In genomic region chr3:29183615-29184198, GRCm38 (mm10) we compare ENCODE assay signal across 15 mouse cellular contexts.
DNase-seq lines count a peak whose midpoint lies in the region; ATAC-seq lines count a peak whose summit lies in the region.
"Had no signal": no experiment of that assay in that cellular context is flagged by ENCODE, and none has a peak within 500 bp of the region (broad histone marks: within the 10 kb centered on the region; RNA-seq: fewer than 3 reads in every experiment).

No protein-coding gene starts in this region.

- peak; percentile 52; the same call in 1 of the 2 replicates for ATAC-seq in hindbrain, embryonic 15.5 days (ENCODE audit: low FRiP score, low read depth)
- ATAC-seq in midbrain, embryonic 16.5 days, result peak; percentile 61
- ATAC-seq: Patski had no signal

- H3K4me1 ChIP-seq in embryonic facial prominence, embryonic 10.5 days, result peaks cover 22% of the 10 kb centered on the region
- peaks cover 21% of the 10 kb centered on the region for H3K4me1 ChIP-seq in hindbrain, embryonic 15.5 days (replicated peaks)
- H3K4me1 ChIP-seq in midbrain, embryonic 16.5 days (ENCODE audit: control insufficient read depth, insufficient read depth, low read length), result peaks cover 20% of the 10 kb centered on the region; the same call in 1 of the 2 replicates

- H3K9me3 ChIP-seq in embryonic facial prominence, embryonic 10.5 days, result no peaks in the 10 kb centered on the region
- no peaks in the 10 kb centered on the region for H3K9me3 ChIP-seq in hindbrain, embryonic 15.5 days
- H3K9me3 ChIP-seq in midbrain, embryonic 16.5 days (replicated peaks; ENCODE audit: control insufficient read depth, low read length, poor library complexity, severe bottlenecking), result no peaks in the 10 kb centered on the region

- peak; percentile 36 for DNase-seq in ZHBTc4 (ENCODE audit: low read depth, low spot score)
- peak; percentile 23 for DNase-seq in embryonic facial prominence, embryonic 10.5 days (ENCODE audit: low spot score)
- DNase-seq in adrenal gland, postnatal 4 days (ENCODE audit: low spot score in 2 of 2), result no peak
- DNase-seq in urinary bladder, postnatal 14 days (ENCODE audit: low spot score), result no peak
- DNase-seq in heart, postnatal 36 days, result no peak
- no peak for DNase-seq in kidney, adult 18-20 months
- DNase-seq: cerebellum, adult 9-11 months; gastrocnemius, postnatal 14 days; kidney, adult 2 months; layer of hippocampus, adult 9-11 months; lung, embryonic 14.5 days had no signal

- no peaks in the 10 kb centered on the region for H3K36me3 ChIP-seq in embryonic facial prominence, embryonic 10.5 days (replicated peaks)
- no peaks in the 10 kb centered on the region for H3K36me3 ChIP-seq in hindbrain, embryonic 15.5 days
- no peaks in the 10 kb centered on the region for H3K36me3 ChIP-seq in midbrain, embryonic 16.5 days (ENCODE audit: control insufficient read depth, insufficient read depth, low read length)

- peak overlapping the region; percentile 23 for H3K4me2 ChIP-seq in hindbrain, embryonic 15.5 days
- H3K4me2 ChIP-seq in midbrain, embryonic 16.5 days (ENCODE audit: low read length), result no peak overlapping the region
- H3K4me2 ChIP-seq: lung, embryonic 14.5 days had no signal

- H3K27me3 ChIP-seq in embryonic facial prominence, embryonic 10.5 days (replicated peaks; ENCODE audit: low read depth, poor library complexity, severe bottlenecking), result no peaks in the 10 kb centered on the region
- H3K27me3 ChIP-seq in hindbrain, embryonic 15.5 days, result no peaks in the 10 kb centered on the region
- no peaks in the 10 kb centered on the region for H3K27me3 ChIP-seq in midbrain, embryonic 16.5 days (ENCODE audit: control insufficient read depth, insufficient read depth, low read depth, low read length)

- no peak overlapping the region for H3K4me3 ChIP-seq in embryonic facial prominence, embryonic 10.5 days
- H3K4me3 ChIP-seq in hindbrain, embryonic 15.5 days, result no peak overlapping the region
- no peak overlapping the region for H3K4me3 ChIP-seq in midbrain, embryonic 16.5 days (ENCODE audit: low read depth, low read length)
- H3K4me3 ChIP-seq: erythroblast, embryonic 14.5 days had no signal

- 47% methylated on average over 7 of the region's 7 CpGs for WGBS in embryonic facial prominence, embryonic 10.5 days
- WGBS in hindbrain, embryonic 15.5 days, result 24% methylated on average over 7 of the region's 7 CpGs
- WGBS in midbrain, embryonic 16.5 days, result 19% methylated on average over 7 of the region's 7 CpGs

- H3K27ac ChIP-seq in embryonic facial prominence, embryonic 10.5 days (replicated peaks), result peak overlapping the region; percentile 35
- H3K27ac ChIP-seq in hindbrain, embryonic 15.5 days (replicated peaks), result peak overlapping the region; percentile 73
- peak overlapping the region; percentile 8; the same call in 1 of the 2 replicates for H3K27ac ChIP-seq in midbrain, embryonic 16.5 days (ENCODE audit: low read length)

- H3K9ac ChIP-seq in hindbrain, embryonic 15.5 days, result 0 out of 2 replicates have a peak overlapping the region, but pooled peaks have one; percentile 27
- no peak overlapping the region for H3K9ac ChIP-seq in midbrain, embryonic 16.5 days (ENCODE audit: low read depth, low read length)
- H3K9ac ChIP-seq: lung, embryonic 14.5 days had no signal

- intact Hi-C loops in heart, postnatal 36 days (cut with DNase I), result no loop called here

Comparison
In these comparisons a context has a peak if more than half of its experiments do, and no peak if none do; other contexts are left out.
1. DNase-seq: peak in ZHBTc4 (single experiment) and embryonic facial prominence, embryonic 10.5 days (single experiment); none in adrenal gland, postnatal 4 days (0 of 2), urinary bladder, postnatal 14 days (single experiment), heart, postnatal 36 days (0 of 2) and kidney, adult 18-20 months (single experiment).
2. H3K27ac ChIP-seq: peak in every context shown above with its lines; median percentile 73 in hindbrain, embryonic 15.5 days; 35 in embryonic facial prominence, embryonic 10.5 days; 8 in midbrain, embryonic 16.5 days.